Mouse (Mus musculus) olfactory bulb, adult 2 months (tissue): ENCODE measurements at regions not wholly inside any gene's neighbourhood (a gene's known extent, or its start where the extent isn't known, plus 50 kb on each side); places are given as distances from the start of the nearest gene placed in this dataset.

Experiments
- CTCF ChIP-seq: fragments of 200-500 bp; IDR thresholded peaks from 2 replicates; pipeline ENCODE4 v1.5.1; 2012; ENCODE audit warnings: low read depth, mild to moderate bottlenecking, low read length, moderate library complexity; ENCODE audit not compliant: insufficient read depth
- POLR2A ChIP-seq: fragments of 200-500 bp; IDR thresholded peaks from 2 replicates; pipeline ENCODE4 v1.6.1; 2012; ENCODE audit warnings: mild to moderate bottlenecking, low read depth, low read length, moderate library complexity; ENCODE audit not compliant: insufficient read depth

DNA sequence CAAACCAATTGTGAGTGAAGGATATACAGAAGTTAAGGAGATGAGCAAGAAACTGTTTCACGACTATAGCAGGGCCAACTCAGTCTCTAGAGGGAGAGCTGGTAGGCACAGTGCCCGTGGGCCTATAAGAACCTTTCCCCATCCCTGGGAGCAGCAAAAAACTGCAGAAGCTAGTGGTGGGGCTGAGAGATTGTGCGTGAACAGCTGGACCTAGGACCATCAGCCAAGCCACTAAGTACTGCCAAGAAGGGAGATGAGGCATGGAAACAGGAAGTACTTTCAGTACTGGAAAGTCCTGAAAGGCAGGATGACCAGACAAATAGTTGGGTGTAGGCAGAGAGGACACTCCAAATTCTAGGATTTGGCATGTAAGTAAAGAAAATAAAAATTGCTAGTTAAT, 248.9 kb downstream of the Insc start:
- TF ChIP-seq CTCF (no peak), POLR2A (no peak)
